Mouse (Mus musculus) testis, postnatal 10 days (tissue): Measurements from ENCODE around the gene Cstf2.

Experiments
- DNase-seq: peaks from one replicate; pipeline ENCODE4 v3.0.0; 2021; ENCODE audit warnings: low spot score

The Cstf2 gene

DNA sequence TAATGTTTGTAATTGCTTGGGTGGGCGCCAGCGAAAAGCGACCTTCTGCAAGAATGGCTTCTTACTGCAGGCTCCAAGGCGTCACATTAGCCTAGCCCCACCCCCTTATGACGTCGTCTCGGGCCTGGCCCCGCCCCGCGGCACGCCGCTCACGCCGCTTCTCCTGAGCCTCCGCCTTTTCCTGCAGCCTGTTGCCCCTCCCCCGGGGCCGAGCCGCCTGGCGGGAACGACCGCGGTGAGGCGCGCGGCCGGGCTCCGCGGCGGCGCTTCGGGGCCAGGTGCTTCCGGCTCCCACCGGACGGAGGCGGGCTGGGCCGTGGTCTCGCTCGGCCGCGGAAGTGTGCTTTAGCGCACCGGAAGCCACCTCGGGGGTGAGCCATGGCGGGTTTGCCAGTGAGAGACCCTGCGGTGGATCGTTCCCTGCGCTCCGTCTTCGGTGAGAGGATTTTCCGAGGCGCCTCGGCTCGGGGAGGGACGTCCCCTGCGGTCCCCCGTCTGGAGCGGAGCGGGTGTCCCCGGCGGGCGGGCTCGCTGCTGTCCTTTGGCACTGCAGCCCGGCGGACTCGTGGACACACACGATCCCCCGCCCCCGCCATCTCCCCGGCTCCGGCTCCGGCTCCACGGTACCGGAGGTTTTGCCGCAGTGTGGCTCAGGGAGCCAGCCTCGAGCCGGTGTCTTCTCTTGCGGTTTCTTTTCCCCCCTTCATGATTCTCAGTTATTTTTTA is at the start of gene Cstf2:
Cstf2 (plus strand) TSS at position 201 of the 726 bp plus-strand sequence.
- DNase-seq: peak; percentile 95

DNA sequence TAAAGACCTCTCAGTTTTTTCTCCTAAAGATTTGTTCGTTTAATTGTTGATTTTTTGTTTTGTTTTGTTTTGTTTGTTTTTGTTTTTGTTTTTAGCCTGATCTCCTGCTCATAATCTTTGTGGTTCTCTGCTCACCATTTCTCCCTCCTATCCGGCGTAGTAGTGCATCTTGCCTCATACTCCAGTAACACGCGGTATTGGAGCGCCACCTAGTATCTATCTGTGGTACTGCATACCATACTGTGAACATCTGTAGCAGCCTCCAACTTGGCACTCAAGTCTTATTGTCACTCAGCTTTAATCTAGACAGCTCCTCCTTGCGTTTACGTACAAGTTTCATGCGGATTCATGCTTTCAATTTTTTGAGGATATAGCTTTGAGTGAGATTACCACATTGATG is 40.0 kb upstream of the Cstf2 start:
- DNase-seq: peak; percentile 69

DNA sequence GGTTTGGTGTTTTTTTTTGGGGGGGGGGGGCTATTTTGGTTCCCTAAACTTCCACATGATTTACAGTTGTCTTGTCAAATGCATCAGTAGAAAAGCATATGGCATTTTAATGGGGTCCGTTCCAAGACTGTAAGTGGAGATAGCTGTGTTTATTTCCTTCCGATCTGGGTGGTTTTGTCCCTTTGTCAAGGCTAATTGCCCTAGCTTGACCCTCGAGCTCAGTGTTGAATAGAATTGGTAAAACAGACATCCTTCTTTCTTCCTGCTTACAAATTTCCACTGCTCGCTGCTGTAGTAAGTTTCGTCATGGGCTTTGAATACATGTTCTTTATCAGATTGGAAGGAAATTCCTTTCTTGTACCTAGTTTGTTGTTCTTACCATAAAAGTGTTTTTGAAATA is 38.3 kb upstream of the Cstf2 start:
- DNase-seq: no peak

DNA sequence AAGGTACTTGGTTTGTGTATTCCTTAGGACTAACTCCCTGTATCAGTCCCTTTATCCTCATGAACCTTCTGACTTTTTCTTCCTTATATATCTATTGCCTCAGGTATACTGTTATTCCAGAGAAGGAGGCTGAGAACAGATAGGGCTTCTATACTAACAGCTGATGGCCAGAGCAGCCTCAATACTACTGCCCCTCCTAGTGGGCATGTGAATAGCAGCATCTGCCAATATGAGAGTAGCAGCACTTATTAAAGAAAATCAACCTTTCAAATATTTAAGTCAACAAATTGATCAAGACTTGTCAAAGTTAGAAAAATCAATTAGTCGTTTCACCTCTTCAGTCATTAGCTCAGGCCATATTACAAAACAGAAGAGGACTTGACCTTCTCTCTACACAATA is 10.0 kb upstream of the Cstf2 start:
- DNase-seq: no peak

DNA sequence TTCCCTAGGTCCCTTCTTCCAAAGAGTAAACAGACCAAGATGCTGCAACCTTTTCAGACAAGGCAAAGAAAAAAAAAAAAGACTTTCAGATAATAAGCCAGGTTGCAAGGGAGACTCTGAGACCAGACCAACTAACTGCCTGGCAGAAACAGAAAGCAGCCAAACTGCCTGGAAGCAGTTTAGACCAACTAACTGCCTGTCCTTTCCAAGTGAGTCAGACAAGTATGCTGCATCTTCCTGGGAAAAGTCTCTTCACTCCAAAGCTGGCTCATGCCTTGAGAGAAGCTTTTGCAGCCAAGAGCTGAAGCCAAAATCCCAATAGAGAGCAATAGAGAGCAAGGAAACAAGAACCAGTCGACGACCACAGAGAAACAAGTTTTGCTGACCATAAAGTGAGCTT is 2.1 kb upstream of the Cstf2 start:
- no peak for DNase-seq

DNA sequence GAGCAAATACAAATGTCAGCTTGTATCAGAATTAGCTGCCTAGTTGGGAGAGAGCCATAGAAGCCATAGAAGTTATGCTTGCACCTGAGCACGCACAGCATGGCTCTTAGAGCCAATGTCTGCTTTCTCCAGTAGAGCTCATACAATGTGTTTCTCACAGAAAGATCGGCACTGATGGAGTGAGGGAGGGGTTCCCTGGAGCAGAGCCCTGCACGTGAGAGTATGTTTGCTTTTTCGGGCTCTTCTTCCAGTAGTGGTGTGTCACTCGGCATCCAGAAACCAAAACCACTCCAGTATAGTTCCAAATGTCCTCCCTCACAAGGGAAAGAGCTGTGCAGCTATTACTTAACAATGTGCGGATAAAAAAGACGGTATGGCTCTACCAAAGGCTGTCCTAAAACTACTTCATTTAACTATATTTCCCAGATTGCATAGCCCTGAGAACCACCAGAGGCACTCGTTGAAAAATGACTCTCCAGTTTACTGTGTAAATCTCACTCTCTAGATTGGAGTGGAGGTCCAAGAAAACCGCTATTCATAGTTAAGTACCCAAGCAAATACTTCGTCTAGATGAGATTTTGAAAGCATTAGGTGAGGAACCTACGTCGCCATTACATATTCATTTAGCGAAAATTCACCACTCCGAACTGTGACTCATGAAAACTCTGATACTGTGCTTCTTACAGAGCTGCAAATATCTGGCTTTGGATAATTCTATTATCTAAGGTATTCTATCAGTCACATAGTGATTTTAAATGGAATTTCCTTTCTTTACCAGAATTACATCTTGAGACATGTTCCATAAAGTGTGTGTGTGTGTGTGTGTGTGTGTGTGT is 729 bp upstream of the Cstf2 start:
- DNase-seq: no peak

DNA sequence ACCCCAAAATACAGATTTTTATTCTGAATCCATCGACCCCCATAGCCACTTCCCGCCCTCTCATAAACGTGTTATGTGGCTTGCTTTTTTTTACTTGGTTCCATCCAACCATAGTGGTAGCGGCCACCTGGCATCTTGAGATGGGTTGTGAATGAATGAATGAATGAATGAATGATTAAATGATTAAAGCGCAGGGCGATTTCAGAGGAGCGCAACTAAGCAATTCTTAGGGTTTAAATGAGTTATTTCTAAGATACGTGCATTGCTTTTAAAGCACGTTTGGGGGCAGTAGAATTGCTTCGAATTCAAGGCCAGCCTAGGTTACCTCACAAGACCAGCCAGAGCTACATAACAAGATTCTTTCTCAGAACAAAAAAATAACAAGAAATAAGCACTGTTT is 777 bp downstream of the Cstf2 start:
- DNase-seq: no peak

DNA sequence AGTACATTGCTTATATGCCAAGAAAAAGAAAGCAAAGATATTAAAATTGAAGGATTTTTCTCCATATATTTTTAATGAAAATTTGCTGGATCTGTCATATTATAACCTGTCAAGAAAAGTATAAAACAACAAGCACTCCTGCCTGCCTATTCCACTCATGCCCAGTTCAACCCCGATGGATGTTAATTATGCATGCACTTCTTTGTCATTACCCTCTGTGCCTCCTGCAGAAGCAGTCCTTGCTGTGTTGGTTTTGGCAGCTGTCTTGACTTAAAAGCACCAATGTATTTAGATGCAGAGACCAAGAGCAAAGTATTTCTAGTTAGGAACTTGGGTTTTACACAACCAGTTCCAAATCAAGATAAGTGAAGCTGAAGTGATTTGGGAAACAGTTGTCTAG is 26.5 kb downstream of the Cstf2 start:
- DNase-seq: no peak

DNA sequence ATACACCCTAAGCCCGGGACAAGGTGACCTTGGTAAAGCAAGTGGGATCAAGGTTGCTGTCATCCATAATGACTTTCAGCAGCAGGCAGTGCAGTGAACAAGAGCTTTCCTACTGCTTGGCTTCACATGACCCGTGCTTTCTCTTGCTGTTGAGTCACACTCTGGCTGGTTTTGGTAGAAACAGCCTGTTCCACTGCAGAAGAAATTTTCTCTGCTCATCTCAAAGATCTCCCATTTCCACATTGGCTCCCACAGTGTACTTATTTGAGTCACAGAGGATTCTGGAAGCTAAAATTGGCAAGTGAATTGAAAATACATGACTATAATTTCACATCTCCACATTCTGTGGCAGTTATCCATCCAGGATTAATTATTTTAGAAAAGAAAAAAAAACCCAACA is 43.7 kb downstream of the Cstf2 start:
- DNase-seq: no peak

DNA sequence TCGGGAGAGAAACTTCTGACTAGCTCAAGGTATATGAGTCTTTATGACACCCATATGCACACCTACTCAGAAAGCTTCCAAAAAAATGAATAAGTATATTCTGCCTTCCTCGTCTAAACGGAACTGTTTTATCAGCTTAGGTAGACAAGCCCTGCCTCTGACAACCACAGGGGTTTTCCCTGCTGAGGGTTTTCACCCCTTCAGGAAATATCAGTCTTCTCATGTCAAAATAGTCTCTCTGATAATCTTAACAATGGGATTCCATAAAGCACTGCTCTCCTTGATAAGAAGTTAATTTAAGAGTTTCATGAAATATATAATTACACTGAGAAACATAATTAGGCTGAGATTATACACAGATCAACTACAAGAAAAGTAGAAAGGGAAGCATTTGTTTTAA is 52.8 kb downstream of the Cstf2 start:
- DNase-seq: no peak

DNA sequence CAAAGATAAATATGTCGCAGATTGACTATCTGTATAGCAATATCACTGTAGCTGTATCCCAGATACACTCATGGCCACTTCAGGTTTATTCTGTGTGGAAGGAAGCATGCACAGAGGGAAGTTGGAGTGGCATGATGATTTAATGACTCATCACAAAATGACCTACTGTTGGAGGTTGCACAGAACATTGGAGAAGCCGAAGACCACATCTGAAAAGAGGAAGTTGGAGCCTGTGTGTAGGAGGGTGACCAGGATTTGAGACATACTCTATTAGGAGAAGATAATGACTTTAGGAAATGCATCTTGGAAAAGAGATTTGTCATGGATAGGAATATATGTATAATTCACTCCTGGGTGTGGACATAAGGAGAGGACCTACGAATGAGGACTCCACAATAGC is 57.4 kb downstream of the Cstf2 start:
- no peak for DNase-seq

DNA sequence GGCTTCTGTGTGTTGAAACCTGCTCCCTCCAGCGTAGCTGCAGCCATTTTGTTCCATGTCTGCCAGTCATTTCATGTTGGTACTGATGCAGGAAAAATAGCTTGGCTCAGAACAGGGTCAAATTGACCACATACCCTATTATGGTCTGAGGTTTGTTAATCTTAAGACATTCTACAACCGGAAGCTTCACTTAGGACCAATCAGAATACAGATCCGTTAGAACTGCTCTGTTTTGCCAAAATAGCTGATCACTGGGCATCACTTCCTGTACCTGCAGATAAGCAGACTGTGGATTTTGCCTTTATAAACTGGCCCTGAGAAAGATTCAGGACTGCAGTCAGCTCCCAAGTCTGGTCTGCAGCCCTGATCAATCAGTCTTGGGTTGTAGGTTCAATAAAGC is 69.6 kb downstream of the Cstf2 start:
- DNase-seq: no peak

DNA sequence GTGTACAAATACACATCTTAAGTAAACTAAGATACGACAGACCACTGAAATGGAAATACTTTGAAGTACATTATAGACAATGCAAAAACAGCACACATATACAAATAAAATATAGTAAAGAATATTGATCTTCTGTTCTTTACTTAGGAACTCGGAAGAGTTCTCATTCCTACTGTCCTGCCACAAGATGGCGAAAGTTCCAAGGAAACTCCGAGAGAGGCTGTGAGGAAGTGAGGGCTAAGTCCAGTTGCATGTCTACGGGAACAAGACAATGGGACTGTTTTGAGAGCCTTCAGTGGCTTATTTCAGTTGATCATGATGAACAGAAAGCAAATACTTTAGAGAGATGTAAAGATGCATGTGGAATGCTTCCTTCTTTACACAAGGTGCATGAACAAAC is 73.3 kb downstream of the Cstf2 start:
- peak; percentile 40 for DNase-seq

DNA sequence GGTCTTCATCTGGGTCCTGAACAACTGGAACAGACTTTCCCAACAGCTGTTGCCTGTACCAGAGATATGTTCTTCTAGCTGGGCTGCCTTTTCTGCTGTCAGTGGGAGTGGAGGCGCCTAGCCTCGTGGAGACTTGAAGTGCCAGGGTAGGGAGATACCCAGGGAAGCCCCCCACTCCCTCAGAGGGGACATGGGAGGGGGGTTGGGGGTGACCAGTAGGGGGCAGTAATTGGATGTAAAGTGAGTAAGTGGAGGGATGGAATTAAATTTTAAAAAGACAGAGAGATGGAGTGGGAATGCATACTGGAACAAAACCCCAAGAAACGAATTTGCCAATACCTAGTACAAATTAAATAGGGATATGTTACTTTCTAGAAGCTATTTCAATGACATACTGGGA is 74.8 kb downstream of the Cstf2 start:
- DNase-seq: no peak
